Mouse (Mus musculus): Measurements from ENCODE around the gene Mrps27. TPM values are rescaled to one million over a fixed set of nuclear protein-coding genes. Genes with fewer than 3 reads are reported as not detected.

Mrps27 gene
- polyA plus RNA-seq, 1 experiment from 2014 or later = 25.9 TPM

- Histone ChIP-seq H3K27me3 (no peaks in the 10 kb centered on the region), H3K4me2 (no peak overlapping the region), H3K9me3 (replicated peaks) (no peaks in the 10 kb centered on the region), H3K27ac (replicated peaks) (no peak overlapping the region), H3K4me1 (replicated peaks) (no peaks in the 10 kb centered on the region), H3K36me3 (replicated peaks) (no peaks in the 10 kb centered on the region), H3K9ac (no peak overlapping the region), H3K4me3 (replicated peaks) (no peak overlapping the region)
- ATAC-seq (ENCODE audit: insufficient read depth) = no peak
- WGBS (ENCODE audit: insufficient replicate concordance) = 65% methylated on average over 18 of the region's 18 CpGs
Observed at GRCm38 (mm10) chr13:99441700-99442433, 97.3 kb downstream of the Mrps27 start.

DNA sequence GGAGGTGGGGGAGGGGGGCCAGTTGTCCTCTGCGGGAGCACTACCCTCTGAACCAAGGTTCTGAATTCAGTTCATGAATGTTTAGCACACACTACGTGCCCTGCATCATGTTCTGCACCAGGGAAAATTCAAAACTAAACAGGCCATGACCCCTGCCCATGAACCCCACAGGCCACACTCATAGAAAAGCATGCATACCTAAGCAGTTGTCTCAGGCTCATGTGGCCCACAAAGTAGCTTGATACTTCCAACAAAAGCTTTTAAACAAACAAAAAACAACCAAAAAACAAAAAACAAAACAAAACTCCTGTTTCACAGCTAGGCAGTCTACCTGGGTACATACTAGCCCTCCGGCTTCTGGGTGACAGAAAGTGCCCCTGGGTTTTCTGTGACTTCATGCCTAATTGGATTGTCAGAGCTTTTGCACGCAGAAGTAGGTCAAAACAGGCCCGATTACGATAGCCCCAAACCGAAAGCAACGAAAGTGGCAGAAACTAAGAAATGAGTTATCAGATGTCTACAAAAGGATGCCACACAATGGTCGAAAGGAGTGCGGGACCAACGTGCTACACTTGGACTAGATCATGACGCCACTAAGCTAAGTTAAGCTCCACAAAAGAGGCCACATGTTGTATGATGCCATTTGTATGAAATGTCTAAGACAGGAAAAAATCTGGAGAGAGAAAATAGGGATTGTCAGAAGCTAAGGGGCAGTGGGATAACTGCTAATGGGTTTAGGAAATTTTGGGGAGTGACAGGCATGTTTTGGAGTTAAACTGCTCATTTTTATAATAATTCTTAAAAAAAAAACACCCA, 98.1 kb downstream of the Mrps27 start:
- no peak overlapping the region for H3K4me2 ChIP-seq
- no peak for ATAC-seq (ENCODE audit: insufficient read depth)
- H3K27ac ChIP-seq (replicated peaks) = no peak overlapping the region
- H3K27me3 ChIP-seq = no peaks in the 10 kb centered on the region
- H3K9me3 ChIP-seq (replicated peaks) = no peaks in the 10 kb centered on the region
- WGBS (ENCODE audit: insufficient replicate concordance) = 74% methylated on average over 12 of the region's 12 CpGs
- no peak overlapping the region for H3K9ac ChIP-seq
- H3K4me3 ChIP-seq (replicated peaks) = no peak overlapping the region
- H3K4me1 ChIP-seq (replicated peaks) = no peaks in the 10 kb centered on the region
- H3K36me3 ChIP-seq (replicated peaks) = no peaks in the 10 kb centered on the region

- no peak for ATAC-seq (ENCODE audit: insufficient read depth)
- WGBS (ENCODE audit: insufficient replicate concordance) = 66% methylated on average over 7 of the region's 7 CpGs
- H3K36me3 ChIP-seq (replicated peaks) = no peaks in the 10 kb centered on the region
Observed at GRCm38 (mm10) chr13:99443484-99444175, 99.0 kb downstream of the Mrps27 start.

GRCm38 (mm10) chr13:99444431-99444871, 99.9 kb downstream of the Mrps27 start:
- H3K4me1 ChIP-seq (replicated peaks) = no peaks in the 10 kb centered on the region
- no peak overlapping the region for H3K27ac ChIP-seq (replicated peaks)
- no peaks in the 10 kb centered on the region for H3K27me3 ChIP-seq
- no peak overlapping the region for H3K9ac ChIP-seq
- 16% methylated on average over 10 of the region's 10 CpGs for WGBS (ENCODE audit: insufficient replicate concordance)
- no peak overlapping the region for H3K4me3 ChIP-seq (replicated peaks)
- no peaks in the 10 kb centered on the region for H3K9me3 ChIP-seq (replicated peaks)
- no peaks in the 10 kb centered on the region for H3K36me3 ChIP-seq (replicated peaks)
- H3K4me2 ChIP-seq = no peak overlapping the region
- ATAC-seq (ENCODE audit: insufficient read depth) = no peak

More at GRCm38 (mm10) chr13:99443484-99444175, 99.0 kb downstream of the Mrps27 start:
- H3K4me2 ChIP-seq = no peak overlapping the region
- no peak overlapping the region for H3K27ac ChIP-seq (replicated peaks)
- H3K9me3 ChIP-seq (replicated peaks) = no peaks in the 10 kb centered on the region
- no peaks in the 10 kb centered on the region for H3K27me3 ChIP-seq
- H3K4me3 ChIP-seq (replicated peaks) = no peak overlapping the region
- no peaks in the 10 kb centered on the region for H3K4me1 ChIP-seq (replicated peaks)
- H3K9ac ChIP-seq = no peak overlapping the region

DNA sequence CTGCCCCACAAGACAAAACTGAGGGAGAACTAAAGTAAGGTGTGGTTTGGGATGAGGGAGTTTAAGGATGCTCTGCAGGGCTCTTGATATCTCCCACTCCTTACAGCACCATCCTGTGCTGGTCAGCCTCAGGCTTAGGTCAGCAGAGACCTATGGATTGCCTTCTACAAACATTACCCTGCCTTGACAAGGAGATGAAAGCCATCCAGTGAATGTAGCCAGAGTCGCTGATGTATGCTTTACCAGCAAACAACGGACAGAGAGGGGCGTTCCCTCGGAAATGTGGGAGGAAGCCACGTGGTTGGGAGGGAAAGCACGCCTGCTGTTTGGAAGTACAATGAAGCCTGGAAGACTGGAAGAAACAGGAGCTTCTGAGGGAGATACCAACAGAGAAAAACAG, 100.3 kb downstream of the Mrps27 start:
- no peak overlapping the region for H3K4me2 ChIP-seq
- no peaks in the 10 kb centered on the region for H3K9me3 ChIP-seq (replicated peaks)
- no peaks in the 10 kb centered on the region for H3K4me1 ChIP-seq (replicated peaks)
- no peak for ATAC-seq (ENCODE audit: insufficient read depth)
- no peak overlapping the region for H3K4me3 ChIP-seq (replicated peaks)
- H3K27me3 ChIP-seq = no peaks in the 10 kb centered on the region
- H3K36me3 ChIP-seq (replicated peaks) = no peaks in the 10 kb centered on the region
- H3K9ac ChIP-seq = no peak overlapping the region
- WGBS (ENCODE audit: insufficient replicate concordance) = 6% methylated on average over 6 of the region's 6 CpGs
- H3K27ac ChIP-seq (replicated peaks) = no peak overlapping the region

GRCm38 (mm10) chr13:99447002-99447401, 102.4 kb downstream of the Mrps27 start:
- Histone ChIP-seq H3K4me3 (replicated peaks) (no peak overlapping the region), H3K9ac (no peak overlapping the region), H3K4me2 (no peak overlapping the region), H3K27ac (replicated peaks) (no peak overlapping the region), H3K36me3 (replicated peaks) (no peaks in the 10 kb centered on the region), H3K27me3 (no peaks in the 10 kb centered on the region), H3K9me3 (replicated peaks) (no peaks in the 10 kb centered on the region), H3K4me1 (replicated peaks) (no peaks in the 10 kb centered on the region)
- 61% methylated on average over 7 of the region's 7 CpGs for WGBS (ENCODE audit: insufficient replicate concordance)
- ATAC-seq (ENCODE audit: insufficient read depth) = no peak

DNA sequence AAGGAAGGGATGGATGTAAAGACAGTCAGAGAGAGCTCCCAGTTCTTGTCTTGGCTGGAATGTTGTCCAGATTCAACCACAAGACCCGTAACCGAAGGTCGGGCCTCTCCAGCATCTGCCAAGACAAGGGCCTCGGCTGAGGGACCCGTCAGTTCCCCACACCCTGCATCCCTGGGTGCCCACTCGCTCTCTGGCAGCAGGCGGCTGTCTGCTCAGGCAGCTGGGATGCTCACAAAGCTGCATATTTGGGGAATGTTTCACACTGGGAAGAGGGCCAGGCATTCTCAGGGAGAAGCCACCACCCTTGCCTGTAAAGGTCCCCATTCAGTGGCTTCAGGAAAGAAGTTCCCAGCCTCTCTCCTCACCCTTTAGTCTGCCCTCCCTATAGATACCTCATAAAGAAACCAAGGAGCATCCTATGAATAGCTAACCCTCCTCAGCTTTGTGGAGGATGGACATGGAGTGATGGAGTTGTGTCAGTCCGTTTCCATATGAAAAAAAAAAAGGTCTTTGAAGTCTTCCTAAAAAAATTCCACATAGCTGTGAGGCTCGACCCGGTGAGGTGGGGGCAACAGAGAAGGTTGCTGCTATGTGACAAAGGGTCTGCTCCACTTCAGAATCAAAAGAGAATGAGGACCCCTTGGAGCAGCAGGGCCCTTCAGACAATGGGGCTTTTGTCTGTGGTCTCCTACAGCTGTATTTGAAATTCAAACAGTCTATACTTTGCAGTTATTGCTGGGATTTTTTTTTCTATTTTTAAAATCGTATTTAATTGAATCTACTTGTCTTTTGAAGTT, 103.0 kb downstream of the Mrps27 start:
- Histone ChIP-seq H3K27ac (replicated peaks) (no peak overlapping the region), H3K36me3 (replicated peaks) (no peaks in the 10 kb centered on the region), H3K4me2 (no peak overlapping the region), H3K27me3 (no peaks in the 10 kb centered on the region), H3K4me3 (replicated peaks) (no peak overlapping the region), H3K9me3 (replicated peaks) (no peaks in the 10 kb centered on the region), H3K9ac (no peak overlapping the region), H3K4me1 (replicated peaks) (no peaks in the 10 kb centered on the region)
- ATAC-seq (ENCODE audit: insufficient read depth) = no peak
- 47% methylated on average over 11 of the region's 11 CpGs for WGBS (ENCODE audit: insufficient replicate concordance)

- H3K27me3 ChIP-seq = no peaks in the 10 kb centered on the region
- H3K4me3 ChIP-seq (replicated peaks) = no peak overlapping the region
- no peaks in the 10 kb centered on the region for H3K9me3 ChIP-seq (replicated peaks)
- no peaks in the 10 kb centered on the region for H3K36me3 ChIP-seq (replicated peaks)
- no peak overlapping the region for H3K9ac ChIP-seq
- H3K27ac ChIP-seq (replicated peaks) = no peak overlapping the region
- H3K4me1 ChIP-seq (replicated peaks) = no peaks in the 10 kb centered on the region
- no peak overlapping the region for H3K4me2 ChIP-seq
- WGBS (ENCODE audit: insufficient replicate concordance) = 62% methylated on average over 4 of the region's 4 CpGs
- ATAC-seq (ENCODE audit: insufficient read depth) = no peak
Observed at GRCm38 (mm10) chr13:99448278-99448677, 103.7 kb downstream of the Mrps27 start.

- H3K9me3 ChIP-seq (replicated peaks) = no peaks in the 10 kb centered on the region
- H3K4me3 ChIP-seq (replicated peaks) = no peak overlapping the region
- H3K27ac ChIP-seq (replicated peaks) = no peak overlapping the region
- H3K27me3 ChIP-seq = no peaks in the 10 kb centered on the region
- H3K9ac ChIP-seq = no peak overlapping the region
- no peak for ATAC-seq (ENCODE audit: insufficient read depth)
- H3K36me3 ChIP-seq (replicated peaks) = no peaks in the 10 kb centered on the region
- H3K4me2 ChIP-seq = no peak overlapping the region
- 62% methylated on average over 4 of the region's 4 CpGs for WGBS (ENCODE audit: insufficient replicate concordance)
- no peaks in the 10 kb centered on the region for H3K4me1 ChIP-seq (replicated peaks)
Observed at GRCm38 (mm10) chr13:99449547-99449946, 105.0 kb downstream of the Mrps27 start.

DNA sequence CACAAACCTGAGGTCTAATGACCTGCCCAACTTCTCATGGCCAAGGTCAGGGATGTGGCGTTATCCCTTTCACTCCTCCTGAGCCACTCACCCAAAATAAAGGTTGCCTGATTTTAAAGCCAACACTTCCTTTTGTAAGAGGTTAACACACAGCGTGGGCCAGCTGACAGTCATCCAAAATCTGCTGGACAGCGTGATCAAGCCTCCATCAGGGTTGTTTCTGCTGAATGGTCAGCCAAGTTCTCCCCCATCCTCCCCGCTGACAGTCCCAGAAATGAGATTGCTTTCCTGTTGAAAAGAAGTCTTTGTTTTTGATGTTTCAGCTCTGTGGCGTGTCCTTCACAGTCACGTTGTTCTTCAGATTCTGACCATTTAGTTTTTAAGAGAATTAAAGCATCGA, 106.2 kb downstream of the Mrps27 start:
- 72% methylated on average over 7 of the region's 7 CpGs for WGBS (ENCODE audit: insufficient replicate concordance)

More for the DNA sequence above, 106.2 kb downstream of the Mrps27 start:
- no peak for ATAC-seq (ENCODE audit: insufficient read depth)
- Histone ChIP-seq H3K4me3 (replicated peaks) (no peak overlapping the region), H3K4me1 (replicated peaks) (no peaks in the 10 kb centered on the region), H3K9ac (no peak overlapping the region), H3K27ac (replicated peaks) (no peak overlapping the region), H3K4me2 (no peak overlapping the region), H3K36me3 (replicated peaks) (no peaks in the 10 kb centered on the region), H3K9me3 (replicated peaks) (no peaks in the 10 kb centered on the region), H3K27me3 (no peaks in the 10 kb centered on the region)
